Mouse (Mus musculus) limb, embryonic 11.5 days (tissue): ENCODE results near the gene Alk. TPM values are rescaled to one million over a fixed set of nuclear protein-coding genes. Genes with fewer than 3 reads are reported as not detected.
"Not testable (repeated sequence)": the region's sequence is repeated elsewhere in the genome, so short reads cannot be mapped to it uniquely, and the experiment has no call there.

ENCODE experiments used
- ATAC-seq: fragments of 200-750 bp; cut with Nextera tagmentation; 2 replicates; pipeline ENCODE4 v1.8.0; 2017; ENCODE audit warnings: low read depth; ENCODE audit not compliant: insufficient number of reproducible peaks, low FRiP score, low TSS enrichment
- DNase-seq: peaks from one replicate; pipeline ENCODE4 v3.0.0-alpha.2; 2015; ENCODE audit warnings: low spot score
- H3K27ac ChIP-seq: fragments of 300-500 bp; sonication (generic); replicated peaks from 2 replicates; pipeline ENCODE4 v1.5.1; 2014; ENCODE audit warnings: low read depth, mild to moderate bottlenecking, low read length
- H3K27me3 ChIP-seq: fragments of 300-500 bp; sonication (generic); 2 replicates; pipeline ENCODE4 v1.6.1; 2014; ENCODE audit warnings: mild to moderate bottlenecking, low read length, mixed read lengths; ENCODE audit not compliant: control insufficient read depth, insufficient read depth
- H3K36me3 ChIP-seq: fragments of 300-500 bp; sonication (generic); 2 replicates; pipeline ENCODE4 v1.6.1; 2014; ENCODE audit warnings: mild to moderate bottlenecking, low read length, moderate library complexity, mixed read lengths; ENCODE audit not compliant: control insufficient read depth, insufficient read depth
- H3K4me1 ChIP-seq: fragments of 300-500 bp; sonication (generic); 2 replicates; pipeline ENCODE4 v1.6.1; 2014; ENCODE audit warnings: low read length, mixed read lengths; ENCODE audit not compliant: control insufficient read depth, insufficient read depth
- H3K4me2 ChIP-seq: fragments of 300-500 bp; sonication (generic); 2 replicates; pipeline ENCODE4 v1.6.1; 2014; ENCODE audit warnings: low read depth, mild to moderate bottlenecking, moderate library complexity; ENCODE audit not compliant: severe bottlenecking
- H3K4me3 ChIP-seq: fragments of 300-500 bp; sonication (generic); 2 replicates; pipeline ENCODE4 v1.5.1; 2014; ENCODE audit warnings: low read depth, low read length
- H3K9ac ChIP-seq: fragments of 300-500 bp; sonication (generic); 2 replicates; pipeline ENCODE4 v1.6.1; 2014; ENCODE audit warnings: mild to moderate bottlenecking, low read length
- H3K9me3 ChIP-seq: fragments of 300-500 bp; sonication (generic); 2 replicates; pipeline ENCODE4 v1.6.1; 2016; ENCODE audit warnings: low read length; ENCODE audit not compliant: control insufficient read depth
- WGBS: fragments of 180-500 bp; shearing (Covaris S2); extraction: QIAGEN DNeasy Blood & Tissue Kit; methylation state at CpG from one replicate; pipeline ENCODE4 v1.1.7; 2014; 5-methylcytosine and 5-hydroxymethylcytosine counted together
- polyA plus RNA-seq: library from polyadenylated mRNA; unstranded; fragments of >200 nt; fragmentation: Nextera tagmentation; extraction: Ambion mirVana; gene quantifications from 2 replicates; pipeline ENCODE4 v1.2.1, GENCODE M21; 2014

Alk gene
- polyA plus RNA-seq, 1 experiment from 2014 or later: 0.05 TPM

- H3K9me3 ChIP-seq, H3K27me3 ChIP-seq, H3K9ac ChIP-seq, H3K4me3 ChIP-seq, H3K27ac ChIP-seq, DNase-seq, H3K4me1 ChIP-seq, H3K36me3 ChIP-seq, ATAC-seq, H3K4me2 ChIP-seq: not testable (repeated sequence)
- 91% methylated on average over 7 of the region's 7 CpGs for WGBS
Measured at GRCm38 (mm10) chr17:72479260-72479659, 125.2 kb downstream of the Alk start.

DNA sequence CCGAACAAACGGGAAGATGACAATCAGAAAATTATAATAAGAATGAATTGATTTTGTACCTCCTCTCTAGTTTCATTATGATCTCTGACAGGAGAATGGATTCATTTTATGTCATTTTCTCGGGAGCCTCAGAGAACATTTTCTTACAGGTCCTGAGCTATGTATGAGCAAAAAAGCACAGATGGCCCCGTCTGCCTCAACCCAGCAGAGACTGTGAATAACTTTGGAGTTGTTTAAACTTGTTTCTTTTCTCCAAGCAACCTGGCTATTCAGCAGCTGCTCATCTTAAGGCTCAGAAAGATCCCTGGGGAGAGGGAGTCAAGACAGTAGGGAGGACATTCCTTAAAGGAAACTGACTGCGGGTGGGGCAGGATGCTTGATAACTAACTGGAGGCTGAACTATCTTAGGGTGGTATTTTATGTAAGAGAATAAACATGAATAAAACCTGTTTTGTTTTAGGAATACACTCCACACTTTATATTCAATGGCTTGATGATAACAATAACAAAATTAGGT lies 126.5 kb downstream of the Alk start:
- H3K4me3 ChIP-seq: no peak overlapping the region
- no peaks in the 10 kb centered on the region for H3K36me3 ChIP-seq
- H3K4me1 ChIP-seq: no peaks in the 10 kb centered on the region
- no peak overlapping the region for H3K27ac ChIP-seq
- no peaks in the 10 kb centered on the region for H3K27me3 ChIP-seq
- 65% methylated on average over 5 of the region's 5 CpGs for WGBS
- DNase-seq (no peak), ATAC-seq (no peak)
- no peak overlapping the region for H3K9ac ChIP-seq
- no peaks in the 10 kb centered on the region for H3K9me3 ChIP-seq
- H3K4me2 ChIP-seq: no peak overlapping the region

GRCm38 (mm10) chr17:72476956-72477355 lies 127.5 kb downstream of the Alk start:
- H3K9me3 ChIP-seq: no peaks in the 10 kb centered on the region
- H3K9ac ChIP-seq: no peak overlapping the region
- H3K27ac ChIP-seq: no peak overlapping the region
- DNase-seq (no peak), ATAC-seq (no peak)
- WGBS: 59% methylated on average over 4 of the region's 4 CpGs
- H3K4me1 ChIP-seq: no peaks in the 10 kb centered on the region
- no peak overlapping the region for H3K4me3 ChIP-seq
- H3K4me2 ChIP-seq: no peak overlapping the region
- no peaks in the 10 kb centered on the region for H3K36me3 ChIP-seq
- no peaks in the 10 kb centered on the region for H3K27me3 ChIP-seq

DNA sequence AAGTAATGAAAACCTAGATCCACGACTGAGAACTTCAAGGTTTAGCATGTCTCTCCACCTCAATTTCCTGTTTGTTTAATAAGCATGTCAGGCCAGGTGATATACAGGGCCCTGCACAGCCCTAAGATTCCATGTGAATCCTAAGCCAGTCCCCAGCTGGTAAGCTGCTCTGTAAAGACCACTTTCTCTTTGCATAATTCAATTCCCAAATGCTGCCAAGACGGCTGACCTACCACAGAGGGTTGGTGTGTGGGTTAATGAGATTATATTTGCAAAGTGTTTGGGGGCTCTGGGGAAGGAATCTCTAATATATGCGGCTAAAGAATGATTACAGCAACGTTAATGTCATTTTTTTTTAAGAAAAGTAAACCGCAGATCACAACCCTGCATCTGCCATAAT lies 130.3 kb downstream of the Alk start:
- no peaks in the 10 kb centered on the region for H3K4me1 ChIP-seq
- H3K27me3 ChIP-seq: no peaks in the 10 kb centered on the region
- no peaks in the 10 kb centered on the region for H3K36me3 ChIP-seq
- DNase-seq (no peak), ATAC-seq (no peak)
- H3K4me3 ChIP-seq: no peak overlapping the region
- H3K4me2 ChIP-seq: no peak overlapping the region
- H3K9ac ChIP-seq: no peak overlapping the region
- WGBS: 77% methylated on average over 5 of the region's 5 CpGs
- H3K9me3 ChIP-seq: no peaks in the 10 kb centered on the region
- H3K27ac ChIP-seq: no peak overlapping the region

- Histone ChIP-seq H3K4me1 (no peaks in the 10 kb centered on the region), H3K36me3 (no peaks in the 10 kb centered on the region), H3K9me3 (no peaks in the 10 kb centered on the region), H3K27ac (no peak overlapping the region), H3K4me3 (no peak overlapping the region), H3K4me2 (no peak overlapping the region), H3K9ac (no peak overlapping the region), H3K27me3 (no peaks in the 10 kb centered on the region)
- 82% methylated on average over 4 of the region's 4 CpGs for WGBS
- DNase-seq: no peak
- ATAC-seq: no peak
Measured at GRCm38 (mm10) chr17:72448477-72448876, 155.9 kb downstream of the Alk start.

GRCm38 (mm10) chr17:72445204-72446177 lies 158.9 kb downstream of the Alk start:
- Histone ChIP-seq H3K4me1 (no peaks in the 10 kb centered on the region), H3K27me3 (no peaks in the 10 kb centered on the region), H3K9ac (no peak overlapping the region), H3K27ac (no peak overlapping the region), H3K9me3 (no peaks in the 10 kb centered on the region), H3K4me2 (no peak overlapping the region), H3K4me3 (no peak overlapping the region), H3K36me3 (no peaks in the 10 kb centered on the region)
- whole genome bisulfite sequencing: 74% methylated on average over 3 of the region's 3 CpGs
- DNase-seq: no peak
- no peak for ATAC-seq

DNA sequence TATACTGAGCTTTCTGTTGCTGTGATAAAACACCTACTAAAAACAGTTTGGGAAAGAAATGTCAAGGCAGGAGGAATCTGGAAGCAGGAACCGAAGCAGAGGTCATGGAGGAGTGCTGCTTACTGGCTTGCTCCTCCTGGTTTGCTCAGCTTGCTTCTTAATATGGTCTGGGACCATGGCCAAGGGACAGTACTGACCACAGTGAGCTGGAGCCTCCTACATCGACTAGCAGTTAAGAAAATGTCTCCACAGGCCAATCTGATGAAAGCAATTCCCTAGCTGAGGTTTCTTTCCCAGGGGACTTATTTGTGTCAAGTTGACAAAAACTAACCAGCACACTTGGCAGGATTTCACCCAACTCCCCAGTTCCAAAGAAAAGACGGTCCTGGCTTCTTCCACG lies 187.0 kb downstream of the Alk start:
- Histone ChIP-seq H3K9ac (no peak overlapping the region), H3K27ac (no peak overlapping the region), H3K27me3 (no peaks in the 10 kb centered on the region), H3K4me2 (no peak overlapping the region), H3K9me3 (no peaks in the 10 kb centered on the region), H3K36me3 (no peaks in the 10 kb centered on the region), H3K4me3 (no peak overlapping the region), H3K4me1 (no peaks in the 10 kb centered on the region)
- no peak for DNase-seq
- ATAC-seq: no peak
- WGBS: 87% methylated on average over 4 of the region's 4 CpGs

DNA sequence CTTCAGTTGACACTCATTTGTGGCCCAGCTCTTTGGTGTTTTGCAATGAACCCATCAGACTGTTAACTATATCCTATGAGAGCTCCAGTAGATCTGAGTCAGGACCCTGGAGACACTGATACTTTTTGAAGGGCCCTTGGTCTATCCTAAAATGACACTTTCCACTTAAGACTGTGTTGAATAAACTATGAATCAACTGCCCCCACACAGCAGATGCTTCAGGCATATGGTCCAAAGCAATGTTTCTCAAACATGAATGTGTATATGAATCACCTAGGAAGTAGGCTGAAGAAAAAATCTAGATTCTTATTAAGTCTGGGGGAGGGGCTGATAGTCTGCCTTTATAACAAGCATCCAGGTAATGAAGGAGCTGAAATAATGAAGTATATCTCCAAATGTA lies 189.8 kb downstream of the Alk start:
- Histone ChIP-seq H3K9ac (no peak overlapping the region), H3K36me3 (no peaks in the 10 kb centered on the region), H3K4me2 (no peak overlapping the region), H3K27me3 (no peaks in the 10 kb centered on the region), H3K4me1 (no peaks in the 10 kb centered on the region), H3K27ac (no peak overlapping the region), H3K9me3 (no peaks in the 10 kb centered on the region), H3K4me3 (no peak overlapping the region)
- ATAC-seq: no peak
- no peak for DNase-seq
